ENCODE assay signal across 20 mouse cellular contexts in the genomic region with DNA sequence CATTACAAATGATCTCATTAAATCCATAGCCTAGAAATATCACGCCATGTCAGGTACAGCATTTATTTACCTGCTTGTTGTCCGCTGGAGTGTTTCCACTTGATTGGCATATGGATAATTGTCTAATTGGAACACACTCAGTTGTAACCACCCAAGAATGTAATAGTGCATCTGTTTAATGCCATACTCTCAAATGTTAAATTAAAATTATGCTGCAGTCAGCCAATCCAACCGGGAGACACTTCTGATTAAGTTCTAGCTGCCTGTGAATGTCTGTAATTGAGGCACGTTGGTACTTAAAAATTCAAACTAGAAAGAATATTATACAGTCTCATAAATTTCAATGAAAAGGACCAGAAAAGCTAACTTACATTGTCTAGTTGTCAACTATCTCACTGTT.
DNase-seq lines count a peak whose midpoint lies in the region; ATAC-seq and TF ChIP-seq lines count a peak whose summit lies in the region.
"Had no signal": no experiment of that assay in that cellular context is flagged by ENCODE, and none has a peak within 500 bp of the region (broad histone marks: within the 10 kb centered on the region; RNA-seq: fewer than 3 reads in every experiment).

No protein-coding gene starts in this region.

- no peak for DNase-seq in forebrain, postnatal 0 days
- DNase-seq in hindbrain, postnatal 0 days (ENCODE audit: low spot score), result no peak
- DNase-seq in neural tube, embryonic 10.5 days (ENCODE audit: extremely low spot score, low spot score), result no peak
- DNase-seq: adrenal gland, adult 8-10 months; adrenal gland, postnatal 25 days; cerebellum, adult 18-20 months; cerebellum, adult 9-10 months; cerebellum, postnatal 14 days; gastrocnemius, adult 2 months; gastrocnemius, postnatal 14 days; heart, adult 11 months; kidney, adult 11 months had no signal

- no peak overlapping the region for H3K4me3 ChIP-seq in forebrain, embryonic 13.5 days
- no peak overlapping the region for H3K4me3 ChIP-seq in forebrain, postnatal 0 days (ENCODE audit: low read depth, low read length)
- no peak overlapping the region for H3K4me3 ChIP-seq in hindbrain, embryonic 13.5 days
- no peak overlapping the region for H3K4me3 ChIP-seq in hindbrain, postnatal 0 days (ENCODE audit: low read length)
- H3K4me3 ChIP-seq in neural tube, embryonic 13.5 days, result no peak overlapping the region
- H3K4me3 ChIP-seq: gastrocnemius, adult 2 months; intestine, embryonic 15.5 days had no signal

- H3K27me3 ChIP-seq in forebrain, embryonic 13.5 days, result no peaks in the 10 kb centered on the region
- no peaks in the 10 kb centered on the region for H3K27me3 ChIP-seq in forebrain, postnatal 0 days (ENCODE audit: insufficient read depth, low read length)
- H3K27me3 ChIP-seq in hindbrain, embryonic 13.5 days, result no peaks in the 10 kb centered on the region
- no peaks in the 10 kb centered on the region for H3K27me3 ChIP-seq in hindbrain, postnatal 0 days (ENCODE audit: insufficient read depth, low read length)
- no peaks in the 10 kb centered on the region for H3K27me3 ChIP-seq in neural tube, embryonic 13.5 days
- H3K27me3 ChIP-seq: intestine, embryonic 15.5 days had no signal

- H3K36me3 ChIP-seq in forebrain, embryonic 13.5 days (ENCODE audit: poor library complexity, severe bottlenecking), result no peaks in the 10 kb centered on the region
- no peaks in the 10 kb centered on the region for H3K36me3 ChIP-seq in forebrain, postnatal 0 days (ENCODE audit: insufficient read depth)
- 0 out of 2 replicates have a peak, but pooled peaks cover 2% of the 10 kb centered on the region for H3K36me3 ChIP-seq in hindbrain, embryonic 13.5 days
- H3K36me3 ChIP-seq in hindbrain, postnatal 0 days (ENCODE audit: insufficient read depth, low read length), result no peaks in the 10 kb centered on the region
- H3K36me3 ChIP-seq in neural tube, embryonic 13.5 days, result no peaks in the 10 kb centered on the region
- H3K36me3 ChIP-seq: intestine, embryonic 15.5 days had no signal

- no peak overlapping the region for H3K4me2 ChIP-seq in forebrain, embryonic 13.5 days
- no peak overlapping the region for H3K4me2 ChIP-seq in forebrain, postnatal 0 days (ENCODE audit: low read depth)
- H3K4me2 ChIP-seq in hindbrain, embryonic 13.5 days, result no peak overlapping the region
- H3K4me2 ChIP-seq in hindbrain, postnatal 0 days (ENCODE audit: low read depth, low read length), result no peak overlapping the region
- no peak overlapping the region for H3K4me2 ChIP-seq in neural tube, embryonic 13.5 days
- H3K4me2 ChIP-seq: heart, embryonic 11.5 days; hindbrain, embryonic 14.5 days; intestine, embryonic 15.5 days had no signal

- no peak overlapping the region for H3K9ac ChIP-seq in forebrain, embryonic 13.5 days
- no peak overlapping the region for H3K9ac ChIP-seq in forebrain, postnatal 0 days
- no peak overlapping the region for H3K9ac ChIP-seq in hindbrain, embryonic 13.5 days
- H3K9ac ChIP-seq in hindbrain, postnatal 0 days (replicated peaks; ENCODE audit: low read length), result no peak overlapping the region
- no peak overlapping the region for H3K9ac ChIP-seq in neural tube, embryonic 13.5 days
- H3K9ac ChIP-seq: hindbrain, embryonic 14.5 days; intestine, embryonic 15.5 days had no signal

- peaks cover 9% of the 10 kb centered on the region for H3K4me1 ChIP-seq in forebrain, embryonic 13.5 days
- H3K4me1 ChIP-seq in forebrain, postnatal 0 days (ENCODE audit: insufficient read depth), result no peaks in the 10 kb centered on the region
- peaks cover 31% of the 10 kb centered on the region for H3K4me1 ChIP-seq in hindbrain, embryonic 13.5 days (replicated peaks)
- H3K4me1 ChIP-seq in hindbrain, postnatal 0 days (ENCODE audit: insufficient read depth, low read length), result no peaks in the 10 kb centered on the region
- H3K4me1 ChIP-seq in neural tube, embryonic 13.5 days (replicated peaks), result peaks cover 28% of the 10 kb centered on the region
- H3K4me1 ChIP-seq: intestine, embryonic 15.5 days had no signal

- no peak overlapping the region for H3K27ac ChIP-seq in forebrain, embryonic 13.5 days
- no peak overlapping the region for H3K27ac ChIP-seq in forebrain, postnatal 0 days (ENCODE audit: low read depth, low read length)
- H3K27ac ChIP-seq in hindbrain, embryonic 13.5 days, result 0 out of 2 replicates have a peak overlapping the region, but pooled peaks have one; percentile 46
- H3K27ac ChIP-seq in hindbrain, postnatal 0 days, result no peak overlapping the region
- peak overlapping the region; percentile 49; the same call in 1 of the 2 replicates for H3K27ac ChIP-seq in neural tube, embryonic 13.5 days (replicated peaks)
- H3K27ac ChIP-seq: gastrocnemius, adult 2 months; intestine, embryonic 15.5 days had no signal

- ATAC-seq in forebrain, embryonic 13.5 days, result 0 out of 2 replicates have a peak, but pooled peaks have one; percentile 19
- ATAC-seq in forebrain, postnatal 0 days, result no peak
- ATAC-seq in hindbrain, embryonic 13.5 days (ENCODE audit: low FRiP score), result no peak
- no peak for ATAC-seq in hindbrain, postnatal 0 days
- ATAC-seq in neural tube, embryonic 13.5 days (ENCODE audit: low read depth), result no peak
- ATAC-seq: activated CD4-positive, CD25-positive, alpha-beta regulatory T cell, adult 4 months; forebrain, embryonic 14.5 days; intestine, embryonic 15.5 days had no signal

- no peak for TF ChIP-seq CTCF in forebrain, postnatal 0 days (IDR thresholded peaks at IDR 0.05; ENCODE audit: low read depth)
- TF ChIP-seq CTCF in hindbrain, postnatal 0 days (IDR thresholded peaks at IDR 0.05; ENCODE audit: low read depth), result no peak

- H3K9me3 ChIP-seq in forebrain, embryonic 13.5 days (replicated peaks), result peaks cover 4% of the 10 kb centered on the region; the same call in 1 of the 2 replicates
- no peaks in the 10 kb centered on the region for H3K9me3 ChIP-seq in forebrain, postnatal 0 days (ENCODE audit: low read length)
- H3K9me3 ChIP-seq in hindbrain, embryonic 13.5 days, result no peaks in the 10 kb centered on the region
- H3K9me3 ChIP-seq in hindbrain, postnatal 0 days (ENCODE audit: low read length), result no peaks in the 10 kb centered on the region
- peaks cover 5% of the 10 kb centered on the region for H3K9me3 ChIP-seq in neural tube, embryonic 13.5 days
- H3K9me3 ChIP-seq: intestine, embryonic 15.5 days had no signal

- 66% methylated on average over 4 of the region's 4 CpGs for WGBS in forebrain, embryonic 13.5 days
- WGBS in forebrain, postnatal 0 days, result 42% methylated on average over 4 of the region's 4 CpGs
- WGBS in hindbrain, embryonic 13.5 days, result 45% methylated on average over 4 of the region's 4 CpGs
- 55% methylated on average over 4 of the region's 4 CpGs for WGBS in hindbrain, postnatal 0 days
- 53% methylated on average over 4 of the region's 4 CpGs for WGBS in neural tube, embryonic 13.5 days

Comparison
In these comparisons a context has a peak if more than half of its experiments do, and no peak if none do; other contexts are left out.
1. H3K27ac ChIP-seq: peak in hindbrain, embryonic 13.5 days (single experiment) and neural tube, embryonic 13.5 days (single experiment); none in forebrain, embryonic 13.5 days (single experiment), forebrain, postnatal 0 days (single experiment) and hindbrain, postnatal 0 days (single experiment).